Mouse (Mus musculus) olfactory bulb, adult 2 months (tissue): ENCODE results near the gene Rpl34. TPM values are rescaled to one million over a fixed set of nuclear protein-coding genes. Genes with fewer than 3 reads are reported as not detected.

ENCODE experiments used
- H3K27ac ChIP-seq: fragments of 200-500 bp; 2 replicates; pipeline ENCODE4 v1.5.1; 2012; ENCODE audit warnings: low read depth, low read length; ENCODE audit not compliant: insufficient read depth
- H3K4me1 ChIP-seq: fragments of 200-500 bp; 2 replicates; pipeline ENCODE4 v1.6.1; 2012; ENCODE audit warnings: low read length; ENCODE audit not compliant: control insufficient read depth, insufficient read depth
- H3K4me3 ChIP-seq: fragments of 200-500 bp; 2 replicates; pipeline ENCODE4 v1.5.1; 2012; ENCODE audit warnings: mild to moderate bottlenecking, low read depth, low read length, moderate library complexity; ENCODE audit not compliant: insufficient read depth
- CTCF ChIP-seq: fragments of 200-500 bp; IDR thresholded peaks from 2 replicates; pipeline ENCODE4 v1.5.1; 2012; ENCODE audit warnings: low read depth, mild to moderate bottlenecking, low read length, moderate library complexity; ENCODE audit not compliant: insufficient read depth
- POLR2A ChIP-seq: fragments of 200-500 bp; IDR thresholded peaks from 2 replicates; pipeline ENCODE4 v1.6.1; 2012; ENCODE audit warnings: mild to moderate bottlenecking, low read depth, low read length, moderate library complexity; ENCODE audit not compliant: insufficient read depth
- WGBS: fragments of 180-500 bp; shearing (Covaris S2); methylation state at CpG from one replicate; pipeline ENCODE4 v1.1.7; 2018; 5-methylcytosine and 5-hydroxymethylcytosine counted together
- polyA plus RNA-seq: library from polyadenylated mRNA; stranded (reverse); fragments of >200 nt; gene quantifications from 2 replicates; pipeline ENCODE4 v1.2.4, GENCODE M21; 2012; ENCODE audit warnings: low replicate concordance; ENCODE audit not compliant: missing spikeins, insufficient read depth, insufficient read length

Rpl34 gene
- polyA plus RNA-seq, 1 experiment, result not detected

GRCm38 (mm10) chr3:130694705-130695104, 35.5 kb downstream of the Rpl34 start:
- peaks cover 6% of the 10 kb centered on the region for H3K4me1 ChIP-seq
- 92% methylated on average over 7 of the region's 7 CpGs for WGBS
- TF ChIP-seq POLR2A, result no peak
- no peak for TF ChIP-seq CTCF
- no peak overlapping the region for H3K27ac ChIP-seq
- H3K4me3 ChIP-seq, result no peak overlapping the region

- no peak overlapping the region for H3K27ac ChIP-seq
- no peak overlapping the region for H3K4me3 ChIP-seq
- TF ChIP-seq CTCF (no peak), POLR2A (no peak)
- peaks cover 6% of the 10 kb centered on the region for H3K4me1 ChIP-seq
- 59% methylated on average over 9 of the region's 9 CpGs for WGBS
Observed at GRCm38 (mm10) chr3:130694041-130694593, 36.1 kb downstream of the Rpl34 start.

- H3K27ac ChIP-seq, result no peak overlapping the region
Observed at GRCm38 (mm10) chr3:130691596-130692170, 38.5 kb downstream of the Rpl34 start.

GRCm38 (mm10) chr3:130690834-130691595, 39.2 kb downstream of the Rpl34 start:
- TF ChIP-seq POLR2A (no peak), CTCF (no peak)
- H3K27ac ChIP-seq, result no peak overlapping the region
- H3K4me1 ChIP-seq, result peaks cover 6% of the 10 kb centered on the region
- WGBS, result 18% methylated on average over 20 of the region's 20 CpGs
- peak overlapping the region; percentile 16 for H3K4me3 ChIP-seq

More at GRCm38 (mm10) chr3:130691596-130692170, 38.5 kb downstream of the Rpl34 start:
- Histone ChIP-seq H3K4me1 (peaks cover 6% of the 10 kb centered on the region), H3K4me3 (peak overlapping the region; percentile 16; the same call in 1 of the 2 replicates)
- TF ChIP-seq CTCF (no peak), POLR2A (no peak)
- 41% methylated on average over 12 of the region's 12 CpGs for WGBS

- peaks cover 6% of the 10 kb centered on the region for H3K4me1 ChIP-seq
- TF ChIP-seq CTCF (no peak), POLR2A (no peak)
- no peak overlapping the region for H3K27ac ChIP-seq
- 11% methylated on average over 12 of the region's 12 CpGs for WGBS
- H3K4me3 ChIP-seq, result no peak overlapping the region
Observed at GRCm38 (mm10) chr3:130689630-130690029, 40.6 kb downstream of the Rpl34 start.

GRCm38 (mm10) chr3:130687051-130687450, 43.1 kb downstream of the Rpl34 start:
- WGBS, result 100% methylated on average over 1 of the region's 1 CpGs
- TF ChIP-seq CTCF (no peak), POLR2A (no peak)

GRCm38 (mm10) chr3:130685014-130685366, 45.2 kb downstream of the Rpl34 start:
- 73% methylated on average over 8 of the region's 8 CpGs for WGBS
- TF ChIP-seq CTCF (no peak), POLR2A (no peak)
- Histone ChIP-seq H3K4me3 (no peak overlapping the region), H3K4me1 (no peaks in the 10 kb centered on the region), H3K27ac (no peak overlapping the region)

More at GRCm38 (mm10) chr3:130687051-130687450, 43.1 kb downstream of the Rpl34 start:
- Histone ChIP-seq H3K4me1 (peaks cover 6% of the 10 kb centered on the region), H3K27ac (no peak overlapping the region), H3K4me3 (no peak overlapping the region)

- WGBS, result 61% methylated on average over 9 of the region's 9 CpGs
- H3K27ac ChIP-seq, result no peak overlapping the region
- H3K4me1 ChIP-seq, result no peaks in the 10 kb centered on the region
- TF ChIP-seq CTCF (no peak), POLR2A (no peak)
- no peak overlapping the region for H3K4me3 ChIP-seq
Observed at GRCm38 (mm10) chr3:130684276-130685013, 45.8 kb downstream of the Rpl34 start.
